Mouse (Mus musculus) G1E (cell line): ENCODE data around the gene Ptdss2.

Experiments used
- CTCF ChIP-seq: IDR thresholded peaks from 2 replicates; pipeline ENCODE4 v1.5.1; 2012; ENCODE audit warnings: low read depth, low read length, inconsistent platforms, mixed read lengths
- GATA1 ChIP-seq: IDR thresholded peaks from 2 replicates; pipeline ENCODE4 v1.6.1; 2012; ENCODE audit warnings: borderline replicate concordance, low read length, inconsistent platforms, mixed read lengths
- GATA2 ChIP-seq: IDR thresholded peaks from 2 replicates; pipeline ENCODE4 v1.6.1; 2012; ENCODE audit warnings: low read depth, low read length, inconsistent platforms, borderline replicate concordance
- POLR2AphosphoS5 ChIP-seq: IDR thresholded peaks from 2 replicates; pipeline ENCODE4 v1.6.1; 2012; ENCODE audit warnings: low read depth, low read length, inconsistent platforms; ENCODE audit not compliant: insufficient replicate concordance
- TAL1 ChIP-seq: conservative IDR thresholded peaks from 2 replicates; pipeline ENCODE4 v1.6.1; 2012; ENCODE audit warnings: low read depth, low read length, inconsistent platforms, mixed read lengths

GRCm38 (mm10) chr7:141169866-141170265 is 47.7 kb downstream of the Ptdss2 start:
- TF ChIP-seq TAL1 (no peak), GATA1 (no peak), CTCF (no peak), POLR2AphosphoS5 (no peak), GATA2 (no peak)
